Mouse (Mus musculus) liver, postnatal 0 days (tissue): Measurements from ENCODE around the gene Tango6.

Source experiments
- CTCF ChIP-seq: sonication (generic); IDR thresholded peaks from 2 replicates; pipeline ENCODE4 v1.5.1; 2016; ENCODE audit warnings: antibody characterized with exemption, low read depth
- EP300 ChIP-seq: IDR thresholded peaks from 2 replicates; pipeline ENCODE4 v1.6.1; 2016; ENCODE audit warnings: antibody characterized with exemption, low read depth, mild to moderate bottlenecking

DNA sequence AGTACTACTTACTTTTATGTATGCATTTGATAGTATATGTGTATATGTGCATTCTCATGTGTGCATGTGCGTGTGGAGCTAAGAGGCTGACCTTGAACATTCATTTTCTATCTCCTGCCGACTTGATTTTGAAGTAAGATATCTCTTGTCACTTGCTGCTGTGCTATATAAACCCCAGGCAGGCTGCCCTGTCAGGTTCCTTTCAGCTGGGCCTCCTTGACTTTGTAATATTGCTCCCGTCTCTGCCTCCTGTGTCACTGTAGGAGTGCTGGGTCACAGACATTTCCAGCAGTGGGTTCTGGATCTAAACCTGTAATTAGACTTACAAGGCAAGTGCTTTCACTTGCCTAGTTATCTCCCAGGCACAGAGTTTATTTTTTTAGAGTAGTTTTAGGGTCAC, 50.8 kb downstream of the Tango6 start:
- TF ChIP-seq CTCF (no peak), EP300 (no peak)
